Mouse (Mus musculus) lung, postnatal 36 days (tissue): Measurements from ENCODE around the gene Acnat1.
"Not testable (repeated sequence)": the region's sequence is repeated elsewhere in the genome, so short reads cannot be mapped to it uniquely, and the experiment has no call there.

ENCODE experiments used
- DNase-seq: peaks from one replicate; pipeline ENCODE4 v3.0.0; 2022; ENCODE audit warnings: mixed read lengths

Acnat1 gene

DNA sequence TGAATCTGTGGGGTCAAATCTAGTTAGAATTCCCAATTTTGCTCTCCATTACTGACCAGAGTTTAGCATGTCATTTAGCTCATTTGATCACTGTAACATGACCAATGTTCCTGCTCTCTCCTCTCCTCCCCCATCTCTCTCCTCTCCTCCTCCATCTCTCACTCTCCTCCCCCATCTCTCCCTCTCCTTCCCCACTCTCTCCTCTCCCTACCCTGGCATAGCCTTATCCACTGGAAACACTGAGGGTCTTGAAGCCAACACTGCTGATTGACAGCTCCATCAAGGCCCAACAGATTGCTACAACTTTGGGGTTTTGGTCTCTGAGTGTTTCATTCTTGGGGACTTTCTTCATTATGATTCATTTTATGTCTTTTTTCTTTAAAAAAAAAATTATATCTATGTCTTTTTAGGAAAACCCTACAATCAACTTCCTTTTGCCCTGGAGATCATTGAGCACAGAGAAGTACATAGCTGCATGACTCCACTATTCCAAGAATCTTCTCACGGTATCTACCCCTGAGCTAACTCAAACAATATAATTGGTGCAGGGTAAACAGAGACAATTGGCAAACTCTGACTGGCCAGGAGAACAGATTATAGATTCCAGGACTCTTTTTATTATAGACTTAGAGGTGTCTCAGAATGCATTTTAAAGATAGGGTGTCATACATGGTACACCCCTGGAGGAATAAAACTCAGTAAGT is 21.7 kb downstream of the Acnat1 start:
- no peak for DNase-seq

DNA sequence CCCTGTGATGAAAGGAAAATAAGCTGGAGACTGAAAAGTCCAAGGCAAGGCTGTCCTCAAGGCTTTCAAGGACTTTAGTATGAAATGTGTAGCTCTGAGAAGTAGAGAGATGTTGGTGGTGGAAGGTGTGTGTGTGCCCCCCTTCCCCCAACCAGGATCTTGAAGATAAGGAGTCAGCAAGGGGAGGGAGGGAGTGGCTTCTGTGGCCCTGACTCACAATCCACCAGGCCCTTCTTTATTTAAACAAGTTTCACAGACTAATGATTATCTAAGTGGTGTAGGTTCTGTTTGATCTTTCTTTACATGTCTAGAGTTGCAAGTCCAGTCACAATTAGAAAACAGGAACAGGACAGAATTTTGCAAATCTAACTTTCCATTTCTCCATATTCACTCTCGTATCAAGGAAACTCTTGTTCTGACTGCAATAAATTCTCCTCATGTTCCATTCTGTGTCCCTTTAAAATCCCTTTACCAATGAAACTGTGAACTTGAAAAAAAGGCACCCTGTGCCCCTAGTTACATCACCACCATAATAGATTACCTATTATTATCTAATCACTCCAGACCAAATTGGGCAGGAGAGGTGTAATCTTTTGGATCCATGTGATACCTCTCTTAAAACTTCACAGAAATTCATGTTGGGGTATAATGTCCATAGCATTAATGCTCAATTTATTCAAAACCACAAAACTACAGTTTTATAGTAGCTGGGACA is 22.4 kb downstream of the Acnat1 start:
- not testable (repeated sequence) for DNase-seq

DNA sequence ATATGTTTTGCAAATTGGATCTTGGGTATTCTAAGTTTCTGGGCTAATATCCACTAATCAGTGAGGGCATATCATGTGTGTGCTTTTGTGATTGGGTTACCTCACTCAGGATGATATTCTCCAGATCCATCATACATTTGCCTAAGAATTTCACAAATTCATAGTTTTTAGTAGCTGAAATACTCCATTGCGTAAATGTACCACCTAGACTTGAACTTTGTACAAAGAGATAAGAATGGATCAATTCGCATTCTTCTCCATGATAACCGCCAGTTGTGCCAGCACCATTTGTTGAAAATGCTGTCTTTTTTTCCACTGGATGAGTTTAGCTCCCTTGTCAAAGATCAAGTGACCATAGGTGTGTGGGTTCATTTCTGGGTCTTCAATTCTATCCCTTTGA is 36.7 kb downstream of the Acnat1 start:
- not testable (repeated sequence) for DNase-seq

DNA sequence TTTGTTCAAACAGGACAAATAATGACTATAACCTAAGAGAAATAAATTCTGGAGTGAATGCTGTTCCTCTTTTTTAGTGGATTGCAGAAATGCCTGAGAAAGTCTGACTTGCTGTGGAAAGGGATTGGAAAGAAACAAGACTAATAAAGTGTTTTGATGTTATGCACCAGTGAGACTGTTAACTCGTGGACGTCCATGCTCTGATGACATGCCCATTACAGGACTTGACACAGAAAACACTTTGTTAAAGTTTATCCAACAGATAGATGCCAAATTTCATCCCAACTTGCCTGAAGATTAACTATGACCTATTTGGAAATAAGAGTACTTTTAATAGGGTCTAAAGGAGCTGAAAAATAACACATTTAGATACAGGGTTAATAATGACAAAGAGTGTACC is 63.6 kb downstream of the Acnat1 start:
- DNase-seq, result not testable (repeated sequence)

GRCm38 (mm10) chr4:49407957-49408356 is 65.8 kb downstream of the Acnat1 start, which contains the start of gene Acnat2:
Gene Acnat2, minus strand, starts transcription at chr4:49408151.
- not testable (repeated sequence) for DNase-seq
